Mouse (Mus musculus) neutrophil, adult 59 days (primary cell): Measurements from ENCODE around the gene Gm21800. TPM values are rescaled to one million over a fixed set of nuclear protein-coding genes. Genes with fewer than 3 reads are reported as not detected.

Source experiments
- total RNA-seq, 2 experiments: library from RNA; stranded (reverse); gene quantifications; 1 replicate in 1 of 2; 2 replicates in 1 of 2; pipeline ENCODE4 v1.2.4; 2023

Gm21800 gene
- not detected for total RNA-seq

GRCm38 (mm10) chrY:41406198-41406597 is at the start of gene Gm21800:
Gene Gm21800 (plus strand): TSS chrY:41406498.

